Mouse (Mus musculus) intestine, embryonic 14.5 days (tissue): ENCODE results near the gene Lrpprc. TPM values are rescaled to one million over a fixed set of nuclear protein-coding genes. Genes with fewer than 3 reads are reported as not detected.

ENCODE experiments used
- ATAC-seq: fragments of 200-750 bp; cut with Nextera tagmentation; replicated peaks from 2 replicates; pipeline ENCODE4 v1.8.0; 2017; ENCODE audit warnings: low read depth, moderate number of reproducible peaks, moderate TSS enrichment, moderate library complexity; ENCODE audit not compliant: low FRiP score, low TSS enrichment
- DNase-seq: peaks from one replicate; pipeline ENCODE4 v3.0.0-alpha.2; 2018; ENCODE audit warnings: low spot score
- H3K27ac ChIP-seq: fragments of 300-500 bp; sonication (generic); 2 replicates; pipeline ENCODE4 v1.5.1; 2014; ENCODE audit warnings: low read depth, mild to moderate bottlenecking, control low read depth
- H3K27me3 ChIP-seq: fragments of 300-500 bp; sonication (generic); replicated peaks from 2 replicates; pipeline ENCODE4 v1.6.1; 2014; ENCODE audit warnings: low read length, control low read depth; ENCODE audit not compliant: control insufficient read depth, insufficient read depth
- H3K36me3 ChIP-seq: fragments of 300-500 bp; sonication (generic); 2 replicates; pipeline ENCODE4 v1.6.1; 2014; ENCODE audit warnings: low read length, control low read depth; ENCODE audit not compliant: control insufficient read depth, insufficient read depth
- H3K4me1 ChIP-seq: fragments of 300-500 bp; sonication (generic); replicated peaks from 2 replicates; pipeline ENCODE4 v1.6.1; 2014; ENCODE audit warnings: low read length, control low read depth, mixed read lengths; ENCODE audit not compliant: control insufficient read depth, insufficient read depth
- H3K4me2 ChIP-seq: fragments of 300-500 bp; sonication (generic); 2 replicates; pipeline ENCODE4 v1.6.1; 2014; ENCODE audit warnings: low read length
- H3K4me3 ChIP-seq: fragments of 300-500 bp; sonication (generic); 2 replicates; pipeline ENCODE4 v1.5.1; 2014; ENCODE audit warnings: low read depth, low read length, control low read depth, mixed read lengths
- H3K9ac ChIP-seq: fragments of 300-500 bp; sonication (generic); 2 replicates; pipeline ENCODE4 v1.6.1; 2014; ENCODE audit warnings: mild to moderate bottlenecking, low read length
- H3K9me3 ChIP-seq: fragments of 300-500 bp; sonication (generic); 2 replicates; pipeline ENCODE4 v1.6.1; 2016; ENCODE audit warnings: low read length, control low read depth; ENCODE audit not compliant: control insufficient read depth
- WGBS: fragments of 180-500 bp; shearing (Covaris S2); extraction: QIAGEN DNeasy Blood & Tissue Kit; methylation state at CpG from one replicate; pipeline ENCODE4 v1.1.7; 2014; 5-methylcytosine and 5-hydroxymethylcytosine counted together
- polyA plus RNA-seq: library from polyadenylated mRNA; unstranded; fragments of >200 nt; fragmentation: Nextera tagmentation; extraction: Ambion mirVana; gene quantifications from 2 replicates; pipeline ENCODE4 v1.2.1, GENCODE M21; 2014

Gene Lrpprc
- polyA plus RNA-seq: 61.7 and 63.2 TPM in 2 replicates

GRCm38 (mm10) chr17:84790447-84791098 lies at the start of gene Lrpprc:
Gene Lrpprc, minus strand, starts transcription at chr17:84790789.
- Histone ChIP-seq H3K4me1 (peaks cover 17% of the 10 kb centered on the region), H3K9me3 (no peaks in the 10 kb centered on the region), H3K9ac (peak within 1 kb of the TSS; percentile 84), H3K4me2 (peak within 1 kb of the TSS; percentile 87), H3K36me3 (0 out of 2 replicates have a peak, but pooled peaks cover 11% of the 10 kb centered on the region), H3K27ac (peak within 1 kb of the TSS; percentile 84), H3K27me3 (no peaks in the 10 kb centered on the region), H3K4me3 (peak within 1 kb of the TSS; percentile 100)
- ATAC-seq (peak; percentile 99), DNase-seq (peak; percentile 100)
- WGBS: under 1% methylated on average over 51 of the region's 51 CpGs

GRCm38 (mm10) chr17:84837780-84838179 lies 47.2 kb upstream of the Lrpprc start:
- ATAC-seq: peak; percentile 55
- no peaks in the 10 kb centered on the region for H3K9me3 ChIP-seq
- peak; percentile 79 for DNase-seq

DNA sequence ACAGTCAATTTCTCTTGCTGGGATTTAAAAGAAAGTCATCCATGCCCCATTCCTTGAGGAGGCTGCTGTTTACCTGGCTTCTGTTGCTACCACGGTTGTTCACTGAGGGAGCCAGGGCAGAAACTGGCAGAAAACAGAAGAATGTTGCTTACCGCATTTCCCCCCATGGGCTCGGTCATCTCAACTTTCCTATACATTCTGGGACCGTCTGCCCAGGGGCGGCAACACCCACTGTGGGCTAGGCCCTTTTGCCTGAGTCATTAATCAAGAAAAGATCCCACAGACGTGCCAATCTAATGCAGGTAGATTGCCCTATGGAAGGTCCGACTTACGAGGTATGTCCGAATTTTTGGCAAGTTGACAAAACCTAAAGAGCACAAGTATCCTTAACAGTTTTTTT lies 44.7 kb upstream of the Lrpprc start:
- Histone ChIP-seq H3K27me3 (no peaks in the 10 kb centered on the region), H3K9me3 (no peaks in the 10 kb centered on the region), H3K9ac (no peak overlapping the region), H3K27ac (no peak overlapping the region), H3K4me1 (no peaks in the 10 kb centered on the region), H3K4me3 (no peak overlapping the region), H3K4me2 (no peak overlapping the region), H3K36me3 (no peaks in the 10 kb centered on the region)
- WGBS: 77% methylated on average over 9 of the region's 9 CpGs
- no peak for ATAC-seq
- DNase-seq: no peak

More at GRCm38 (mm10) chr17:84837780-84838179, 47.2 kb upstream of the Lrpprc start:
- no peaks in the 10 kb centered on the region for H3K27me3 ChIP-seq
- H3K4me3 ChIP-seq: no peak overlapping the region
- H3K4me2 ChIP-seq: no peak overlapping the region
- H3K27ac ChIP-seq: no peak overlapping the region
- no peaks in the 10 kb centered on the region for H3K36me3 ChIP-seq
- WGBS: 4% methylated on average over 3 of the region's 3 CpGs
- H3K4me1 ChIP-seq: no peaks in the 10 kb centered on the region
- H3K9ac ChIP-seq: no peak overlapping the region

DNA sequence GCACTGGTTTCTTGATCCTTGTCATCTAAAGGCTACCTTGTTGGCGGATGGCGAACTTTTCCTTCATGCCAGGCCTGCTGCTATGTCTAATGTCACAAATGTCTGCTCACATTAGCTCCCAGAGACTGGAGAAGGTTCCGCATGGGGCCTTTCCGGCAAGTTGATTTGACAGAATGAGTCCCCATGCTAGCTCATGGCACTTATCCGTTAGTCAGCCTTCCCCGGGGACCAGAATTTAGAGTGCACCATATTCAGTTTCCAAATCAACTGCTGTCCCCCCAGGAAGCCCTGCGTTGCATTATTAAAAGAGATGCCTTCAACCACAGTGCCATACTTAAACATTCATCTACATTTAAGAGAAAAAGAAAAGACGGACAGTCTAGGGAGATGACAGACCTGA lies 41.8 kb upstream of the Lrpprc start:
- no peak overlapping the region for H3K4me2 ChIP-seq
- no peak overlapping the region for H3K27ac ChIP-seq
- WGBS: 69% methylated on average over 8 of the region's 8 CpGs
- H3K4me3 ChIP-seq: no peak overlapping the region
- H3K9me3 ChIP-seq: no peaks in the 10 kb centered on the region
- no peaks in the 10 kb centered on the region for H3K36me3 ChIP-seq
- ATAC-seq (no peak), DNase-seq (no peak)
- H3K4me1 ChIP-seq: no peaks in the 10 kb centered on the region
- H3K9ac ChIP-seq: no peak overlapping the region
- no peaks in the 10 kb centered on the region for H3K27me3 ChIP-seq

DNA sequence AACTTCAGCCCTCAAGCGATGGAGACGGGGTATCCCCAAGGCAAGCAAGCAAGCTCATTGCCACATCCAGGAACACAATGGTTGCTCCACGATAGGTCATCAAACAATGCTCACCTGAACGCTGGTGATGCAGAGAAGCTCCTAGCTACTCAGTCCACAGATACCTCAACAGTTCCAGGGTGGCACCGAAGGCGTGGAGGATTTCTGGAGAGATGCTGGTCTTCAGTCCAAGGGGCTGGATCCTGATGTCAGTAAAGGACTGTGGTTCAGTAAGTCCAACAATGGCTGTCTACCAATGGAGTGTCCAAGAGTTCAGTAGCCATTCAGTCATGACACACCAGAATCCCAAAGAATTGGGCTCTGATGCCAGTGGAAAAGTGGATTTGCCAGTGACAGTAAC lies 37.7 kb upstream of the Lrpprc start:
- Histone ChIP-seq H3K4me1 (no peaks in the 10 kb centered on the region), H3K9me3 (no peaks in the 10 kb centered on the region), H3K4me2 (no peak overlapping the region), H3K27me3 (no peaks in the 10 kb centered on the region), H3K4me3 (no peak overlapping the region), H3K36me3 (no peaks in the 10 kb centered on the region), H3K27ac (no peak overlapping the region), H3K9ac (no peak overlapping the region)
- WGBS: 92% methylated on average over 6 of the region's 6 CpGs
- no peak for ATAC-seq
- DNase-seq: no peak

GRCm38 (mm10) chr17:84820603-84821002 lies 30.0 kb upstream of the Lrpprc start:
- H3K4me1 ChIP-seq: no peaks in the 10 kb centered on the region
- 6% methylated on average over 4 of the region's 4 CpGs for WGBS
- H3K9ac ChIP-seq: no peak overlapping the region
- no peaks in the 10 kb centered on the region for H3K36me3 ChIP-seq
- no peak overlapping the region for H3K27ac ChIP-seq
- ATAC-seq: no peak
- H3K4me2 ChIP-seq: no peak overlapping the region
- peak; percentile 82 for DNase-seq
- no peaks in the 10 kb centered on the region for H3K27me3 ChIP-seq
- H3K9me3 ChIP-seq: no peaks in the 10 kb centered on the region
- no peak overlapping the region for H3K4me3 ChIP-seq

GRCm38 (mm10) chr17:84818390-84818789 lies 27.8 kb upstream of the Lrpprc start:
- Histone ChIP-seq H3K36me3 (no peaks in the 10 kb centered on the region), H3K4me1 (no peaks in the 10 kb centered on the region), H3K9me3 (no peaks in the 10 kb centered on the region), H3K4me3 (no peak overlapping the region), H3K4me2 (no peak overlapping the region), H3K27me3 (no peaks in the 10 kb centered on the region), H3K27ac (no peak overlapping the region), H3K9ac (no peak overlapping the region)
- no peak for ATAC-seq
- DNase-seq: no peak
- 82% methylated on average over 5 of the region's 5 CpGs for WGBS

DNA sequence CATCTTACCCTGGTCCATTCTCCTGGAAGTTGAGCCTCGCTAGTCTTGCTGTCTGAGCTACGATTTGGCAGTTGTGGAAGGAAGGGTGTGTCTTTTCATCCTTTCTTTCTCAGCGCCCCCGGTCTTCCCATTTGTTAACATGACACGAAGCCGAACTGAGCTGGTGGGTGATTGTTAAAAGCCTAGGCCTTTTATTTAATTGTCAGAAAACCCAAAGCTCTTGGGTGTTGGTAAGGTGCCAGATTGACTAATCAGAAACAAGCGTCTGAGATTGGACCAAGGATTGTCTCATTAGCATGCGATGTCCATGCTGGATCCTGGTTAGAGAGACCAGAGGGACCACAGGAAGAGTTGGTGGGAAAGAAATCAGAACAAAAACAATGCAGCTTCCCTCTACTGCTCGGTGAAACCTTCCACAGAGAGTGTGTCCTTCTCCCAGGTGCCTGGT lies 25.4 kb upstream of the Lrpprc start:
- H3K9ac ChIP-seq: no peak overlapping the region
- no peak overlapping the region for H3K27ac ChIP-seq
- H3K27me3 ChIP-seq: no peaks in the 10 kb centered on the region
- ATAC-seq (no peak), DNase-seq (no peak)
- H3K4me1 ChIP-seq: no peaks in the 10 kb centered on the region
- H3K9me3 ChIP-seq: no peaks in the 10 kb centered on the region
- no peak overlapping the region for H3K4me3 ChIP-seq
- WGBS: 77% methylated on average over 9 of the region's 9 CpGs
- no peaks in the 10 kb centered on the region for H3K36me3 ChIP-seq
- no peak overlapping the region for H3K4me2 ChIP-seq

- H3K36me3 ChIP-seq: no peaks in the 10 kb centered on the region
- no peak overlapping the region for H3K9ac ChIP-seq
- H3K4me2 ChIP-seq: no peak overlapping the region
- 65% methylated on average over 7 of the region's 7 CpGs for whole genome bisulfite sequencing
- no peak overlapping the region for H3K27ac ChIP-seq
- no peaks in the 10 kb centered on the region for H3K4me1 ChIP-seq
- ATAC-seq (no peak), DNase-seq (no peak)
- no peaks in the 10 kb centered on the region for H3K9me3 ChIP-seq
- H3K4me3 ChIP-seq: no peak overlapping the region
- no peaks in the 10 kb centered on the region for H3K27me3 ChIP-seq
Observed at GRCm38 (mm10) chr17:84814905-84815304, 24.3 kb upstream of the Lrpprc start.
